Mouse (Mus musculus) midbrain, embryonic 15.5 days (tissue): ENCODE results near the gene Foxd3. TPM values are rescaled to one million over a fixed set of nuclear protein-coding genes. Genes with fewer than 3 reads are reported as not detected.

Source experiments
- ATAC-seq: fragments of 200-750 bp; cut with Nextera tagmentation; replicated peaks from 2 replicates; pipeline ENCODE4 v1.8.0; 2017; ENCODE audit warnings: moderate TSS enrichment
- H3K27ac ChIP-seq: fragments of 300-500 bp; sonication (generic); 2 replicates; pipeline ENCODE4 v1.5.1; 2015; ENCODE audit warnings: mild to moderate bottlenecking, inconsistent platforms
- H3K27me3 ChIP-seq: fragments of 300-500 bp; sonication (generic); replicated peaks from 2 replicates; pipeline ENCODE4 v1.6.1; 2015; ENCODE audit warnings: inconsistent platforms
- H3K36me3 ChIP-seq: fragments of 300-500 bp; sonication (generic); replicated peaks from 2 replicates; pipeline ENCODE4 v1.6.1; 2015; ENCODE audit warnings: inconsistent platforms
- H3K4me1 ChIP-seq: fragments of 300-500 bp; sonication (generic); 2 replicates; pipeline ENCODE4 v1.6.1; 2015; ENCODE audit warnings: inconsistent platforms
- H3K4me2 ChIP-seq: fragments of 300-500 bp; sonication (generic); 2 replicates; pipeline ENCODE4 v1.6.1; 2015; ENCODE audit warnings: inconsistent platforms, mild to moderate bottlenecking, moderate library complexity
- H3K4me3 ChIP-seq: fragments of 300-500 bp; sonication (generic); 2 replicates; pipeline ENCODE4 v1.5.1; 2015; ENCODE audit warnings: mild to moderate bottlenecking, inconsistent platforms
- H3K9ac ChIP-seq: fragments of 300-500 bp; sonication (generic); 2 replicates; pipeline ENCODE4 v1.6.1; 2015; ENCODE audit warnings: mild to moderate bottlenecking, inconsistent platforms
- H3K9me3 ChIP-seq: fragments of 300-500 bp; sonication (generic); 2 replicates; pipeline ENCODE4 v1.6.1; 2016; ENCODE audit warnings: inconsistent platforms
- WGBS: fragments of 180-500 bp; shearing (Covaris S2); methylation state at CpG from one replicate; pipeline ENCODE4 v1.1.7; 2015; ENCODE audit warnings: mixed read lengths; 5-methylcytosine and 5-hydroxymethylcytosine counted together
- polyA plus RNA-seq: library from polyadenylated mRNA; unstranded; fragments of >200 nt; fragmentation: Nextera tagmentation; extraction: Ambion mirVana; gene quantifications from 2 replicates; pipeline ENCODE4 v1.2.1, GENCODE M21; 2015

Foxd3 gene
- polyA plus RNA-seq, 1 experiment from 2014 or later, result 0.14 TPM

- no peak for ATAC-seq
- Histone ChIP-seq H3K9me3 (no peaks in the 10 kb centered on the region), H3K4me1 (peaks cover 21% of the 10 kb centered on the region), H3K27ac (no peak overlapping the region), H3K4me2 (no peak overlapping the region), H3K9ac (no peak overlapping the region), H3K27me3 (peaks cover 66% of the 10 kb centered on the region), H3K4me3 (no peak overlapping the region), H3K36me3 (no peaks in the 10 kb centered on the region)
- WGBS, result 2% methylated on average over 28 of the region's 28 CpGs
These were observed 3.4 kb downstream of the Foxd3 start for GRCm38 (mm10) chr4:99659361-99660072.

GRCm38 (mm10) chr4:99660073-99660611 is 4.0 kb downstream of the Foxd3 start:
- Histone ChIP-seq H3K27ac (no peak overlapping the region), H3K27me3 (peaks cover 66% of the 10 kb centered on the region), H3K36me3 (no peaks in the 10 kb centered on the region), H3K9me3 (no peaks in the 10 kb centered on the region), H3K4me2 (no peak overlapping the region), H3K9ac (no peak overlapping the region), H3K4me1 (peaks cover 21% of the 10 kb centered on the region), H3K4me3 (no peak overlapping the region)
- no peak for ATAC-seq
- WGBS, result under 1% methylated on average over 20 of the region's 20 CpGs

GRCm38 (mm10) chr4:99660981-99661380 is 4.9 kb downstream of the Foxd3 start:
- H3K9me3 ChIP-seq, result no peaks in the 10 kb centered on the region
- under 1% methylated on average over 11 of the region's 11 CpGs for WGBS
- H3K27me3 ChIP-seq, result peaks cover 68% of the 10 kb centered on the region
- ATAC-seq, result no peak
- H3K9ac ChIP-seq, result no peak overlapping the region
- no peak overlapping the region for H3K4me2 ChIP-seq
- H3K4me3 ChIP-seq, result no peak overlapping the region
- peaks cover 21% of the 10 kb centered on the region for H3K4me1 ChIP-seq
- H3K36me3 ChIP-seq, result no peaks in the 10 kb centered on the region
- H3K27ac ChIP-seq, result no peak overlapping the region

- Histone ChIP-seq H3K4me2 (no peak overlapping the region), H3K9ac (no peak overlapping the region), H3K36me3 (no peaks in the 10 kb centered on the region), H3K27me3 (peaks cover 62% of the 10 kb centered on the region), H3K4me3 (no peak overlapping the region), H3K9me3 (no peaks in the 10 kb centered on the region), H3K27ac (no peak overlapping the region), H3K4me1 (peaks cover 14% of the 10 kb centered on the region)
- WGBS, result 9% methylated on average over 12 of the region's 12 CpGs
- ATAC-seq, result no peak
These were observed 5.9 kb downstream of the Foxd3 start for GRCm38 (mm10) chr4:99661956-99662355.

- Histone ChIP-seq H3K9me3 (no peaks in the 10 kb centered on the region), H3K36me3 (no peaks in the 10 kb centered on the region), H3K4me3 (no peak overlapping the region), H3K4me2 (no peak overlapping the region), H3K9ac (no peak overlapping the region), H3K4me1 (peaks cover 9% of the 10 kb centered on the region), H3K27ac (no peak overlapping the region), H3K27me3 (peaks cover 58% of the 10 kb centered on the region)
- 12% methylated on average over 9 of the region's 9 CpGs for WGBS
- no peak for ATAC-seq
These were observed 6.3 kb downstream of the Foxd3 start for GRCm38 (mm10) chr4:99662431-99662830.

- Histone ChIP-seq H3K4me1 (peaks cover 4% of the 10 kb centered on the region; the same call in 1 of the 2 replicates), H3K9me3 (no peaks in the 10 kb centered on the region), H3K4me3 (no peak overlapping the region), H3K27me3 (peaks cover 54% of the 10 kb centered on the region), H3K4me2 (no peak overlapping the region), H3K9ac (no peak overlapping the region), H3K36me3 (no peaks in the 10 kb centered on the region), H3K27ac (no peak overlapping the region)
- 0 out of 2 replicates have a peak, but pooled peaks have one; percentile 41 for ATAC-seq
- 3% methylated on average over 34 of the region's 34 CpGs for WGBS
These were observed 6.9 kb downstream of the Foxd3 start for GRCm38 (mm10) chr4:99662841-99663567.

GRCm38 (mm10) chr4:99663710-99664109 is 7.6 kb downstream of the Foxd3 start:
- Histone ChIP-seq H3K27me3 (peaks cover 53% of the 10 kb centered on the region), H3K4me2 (no peak overlapping the region), H3K4me1 (peaks cover 3% of the 10 kb centered on the region; the same call in 1 of the 2 replicates), H3K36me3 (no peaks in the 10 kb centered on the region), H3K27ac (no peak overlapping the region), H3K9ac (no peak overlapping the region), H3K9me3 (no peaks in the 10 kb centered on the region), H3K4me3 (no peak overlapping the region)
- 11% methylated on average over 8 of the region's 8 CpGs for WGBS
- ATAC-seq, result no peak

GRCm38 (mm10) chr4:99670203-99670851 is 14.2 kb downstream of the Foxd3 start:
- Histone ChIP-seq H3K4me1 (no peaks in the 10 kb centered on the region), H3K36me3 (no peaks in the 10 kb centered on the region), H3K4me3 (no peak overlapping the region), H3K27me3 (peaks cover 12% of the 10 kb centered on the region), H3K4me2 (no peak overlapping the region), H3K9me3 (0 out of 2 replicates have a peak, but pooled peaks cover 2% of the 10 kb centered on the region), H3K9ac (no peak overlapping the region), H3K27ac (no peak overlapping the region)
- no peak for ATAC-seq
- 93% methylated on average over 7 of the region's 7 CpGs for WGBS

- Histone ChIP-seq H3K27ac (no peak overlapping the region), H3K4me3 (no peak overlapping the region), H3K27me3 (no peaks in the 10 kb centered on the region), H3K9ac (no peak overlapping the region), H3K4me1 (no peaks in the 10 kb centered on the region), H3K4me2 (no peak overlapping the region), H3K9me3 (no peaks in the 10 kb centered on the region), H3K36me3 (no peaks in the 10 kb centered on the region)
- no peak for ATAC-seq
These were observed 19.1 kb downstream of the Foxd3 start for GRCm38 (mm10) chr4:99675191-99675590.

- no peak overlapping the region for H3K9ac ChIP-seq
These were observed 27.8 kb downstream of the Foxd3 start for GRCm38 (mm10) chr4:99683941-99684340.

GRCm38 (mm10) chr4:99686308-99686707 is 30.2 kb downstream of the Foxd3 start:
- WGBS, result 69% methylated on average over 5 of the region's 5 CpGs
- Histone ChIP-seq H3K36me3 (no peaks in the 10 kb centered on the region), H3K27ac (no peak overlapping the region), H3K4me3 (no peak overlapping the region), H3K27me3 (no peaks in the 10 kb centered on the region), H3K9me3 (no peaks in the 10 kb centered on the region), H3K4me2 (no peak overlapping the region), H3K9ac (no peak overlapping the region), H3K4me1 (no peaks in the 10 kb centered on the region)
- no peak for ATAC-seq

More at GRCm38 (mm10) chr4:99683941-99684340, 27.8 kb downstream of the Foxd3 start:
- Histone ChIP-seq H3K27me3 (no peaks in the 10 kb centered on the region), H3K36me3 (no peaks in the 10 kb centered on the region), H3K4me2 (no peak overlapping the region), H3K4me1 (no peaks in the 10 kb centered on the region), H3K9me3 (no peaks in the 10 kb centered on the region), H3K4me3 (no peak overlapping the region), H3K27ac (no peak overlapping the region)
- WGBS, result 90% methylated on average over 6 of the region's 6 CpGs
- no peak for ATAC-seq
